Mouse (Mus musculus) testis, adult 2 months (tissue): ENCODE results near the gene Igsf9.

ENCODE experiments used
- CTCF ChIP-seq: fragments of 200-500 bp; IDR thresholded peaks from 2 replicates; pipeline ENCODE4 v1.5.1; 2012; ENCODE audit warnings: low read depth, mild to moderate bottlenecking, inconsistent platforms, low read length, moderate library complexity; ENCODE audit not compliant: control insufficient read depth, insufficient read depth, insufficient replicate concordance
- POLR2A ChIP-seq: fragments of 200-500 bp; IDR thresholded peaks from 2 replicates; pipeline ENCODE4 v1.6.1; 2012; ENCODE audit warnings: low read depth, mild to moderate bottlenecking, inconsistent platforms, low read length, moderate library complexity; ENCODE audit not compliant: control insufficient read depth

GRCm38 (mm10) chr1:172508172-172508571 lies 26.6 kb downstream of the Igsf9 start:
- TF ChIP-seq CTCF, result no peak
- TF ChIP-seq POLR2A, result no peak
